ENCODE assay signal across 24 mouse cellular contexts in the genomic region with DNA sequence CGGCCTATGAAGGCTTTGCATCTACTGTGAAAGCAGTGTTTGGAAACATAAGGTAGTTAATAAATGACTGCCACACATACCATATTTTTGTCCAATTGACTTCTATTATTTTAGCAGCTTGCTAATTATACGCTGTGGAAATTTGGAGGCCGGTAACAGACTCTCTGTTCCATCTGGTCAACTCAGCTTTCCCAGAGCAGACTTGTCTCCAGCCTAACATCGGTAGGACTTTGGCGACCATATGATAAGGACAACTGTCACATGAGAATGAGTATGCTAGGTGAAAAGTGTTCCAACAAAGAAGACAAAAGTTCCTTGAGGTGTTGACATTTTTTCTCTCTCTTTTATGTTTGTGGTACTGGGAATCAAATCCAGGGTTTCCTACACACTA.
DNase-seq lines count a peak whose midpoint lies in the region; ATAC-seq lines count a peak whose summit lies in the region.
"Had no signal": no experiment of that assay in that cellular context is flagged by ENCODE, and none has a peak within 500 bp of the region (broad histone marks: within the 10 kb centered on the region; RNA-seq: fewer than 3 reads in every experiment).

No protein-coding gene starts in this region.

- no peak overlapping the region for H3K4me2 ChIP-seq in hindbrain, embryonic 12.5 days (replicated peaks)
- no peak overlapping the region for H3K4me2 ChIP-seq in hindbrain, embryonic 16.5 days (ENCODE audit: low read length)
- no peak overlapping the region for H3K4me2 ChIP-seq in forebrain, embryonic 11.5 days (ENCODE audit: low read depth, low read length, severe bottlenecking)
- no peak overlapping the region for H3K4me2 ChIP-seq in forebrain, embryonic 15.5 days (replicated peaks)
- no peak overlapping the region for H3K4me2 ChIP-seq in midbrain, embryonic 15.5 days
- no peak overlapping the region for H3K4me2 ChIP-seq in heart, embryonic 11.5 days
- H3K4me2 ChIP-seq in heart, embryonic 12.5 days, result no peak overlapping the region
- H3K4me2 ChIP-seq: liver, embryonic 13.5 days had no signal

- peak overlapping the region; percentile 77 for H3K27ac ChIP-seq in hindbrain, embryonic 12.5 days
- H3K27ac ChIP-seq in hindbrain, embryonic 16.5 days (ENCODE audit: low read depth, low read length), result no peak overlapping the region
- peak overlapping the region; percentile 78; the same call in 1 of the 2 replicates for H3K27ac ChIP-seq in forebrain, embryonic 11.5 days (ENCODE audit: low read depth, low read length)
- H3K27ac ChIP-seq in forebrain, embryonic 15.5 days (replicated peaks), result peak overlapping the region; percentile 86
- H3K27ac ChIP-seq in midbrain, embryonic 15.5 days, result peak overlapping the region; percentile 71
- no peak overlapping the region for H3K27ac ChIP-seq in heart, embryonic 11.5 days (ENCODE audit: low read depth, low read length)
- H3K27ac ChIP-seq in heart, embryonic 12.5 days (ENCODE audit: poor library complexity, severe bottlenecking), result no peak overlapping the region
- H3K27ac ChIP-seq: left cerebral cortex, adult 2 months; liver, embryonic 13.5 days had no signal

- H3K4me3 ChIP-seq in hindbrain, embryonic 12.5 days, result no peak overlapping the region
- H3K4me3 ChIP-seq in hindbrain, embryonic 16.5 days (ENCODE audit: low read length), result no peak overlapping the region
- no peak overlapping the region for H3K4me3 ChIP-seq in forebrain, embryonic 11.5 days (ENCODE audit: low read depth, low read length)
- H3K4me3 ChIP-seq in forebrain, embryonic 15.5 days, result no peak overlapping the region
- no peak overlapping the region for H3K4me3 ChIP-seq in midbrain, embryonic 15.5 days
- no peak overlapping the region for H3K4me3 ChIP-seq in heart, embryonic 11.5 days (ENCODE audit: low read depth, low read length)
- no peak overlapping the region for H3K4me3 ChIP-seq in heart, embryonic 12.5 days
- H3K4me3 ChIP-seq: left cerebral cortex, adult 2 months; liver, embryonic 13.5 days; megakaryocyte, embryonic 14.5 days had no signal

- H3K4me1 ChIP-seq in hindbrain, embryonic 12.5 days, result peaks cover 6% of the 10 kb centered on the region; the same call in 1 of the 2 replicates
- H3K4me1 ChIP-seq in hindbrain, embryonic 16.5 days (ENCODE audit: control insufficient read depth, insufficient read depth, low read depth, low read length), result no peaks in the 10 kb centered on the region
- H3K4me1 ChIP-seq in forebrain, embryonic 11.5 days (replicated peaks; ENCODE audit: control insufficient read depth, insufficient read depth, low read length), result no peaks in the 10 kb centered on the region
- H3K4me1 ChIP-seq in forebrain, embryonic 15.5 days, result peaks cover 16% of the 10 kb centered on the region
- 0 out of 2 replicates have a peak, but pooled peaks cover 7% of the 10 kb centered on the region for H3K4me1 ChIP-seq in midbrain, embryonic 15.5 days
- no peaks in the 10 kb centered on the region for H3K4me1 ChIP-seq in heart, embryonic 11.5 days (ENCODE audit: control insufficient read depth, insufficient read depth, low read length)
- no peaks in the 10 kb centered on the region for H3K4me1 ChIP-seq in heart, embryonic 12.5 days (replicated peaks)
- H3K4me1 ChIP-seq: liver, embryonic 13.5 days; megakaryocyte, embryonic 14.5 days had no signal

- no peaks in the 10 kb centered on the region for H3K36me3 ChIP-seq in hindbrain, embryonic 12.5 days
- H3K36me3 ChIP-seq in hindbrain, embryonic 16.5 days (ENCODE audit: control insufficient read depth, insufficient read depth, low read length), result no peaks in the 10 kb centered on the region
- no peaks in the 10 kb centered on the region for H3K36me3 ChIP-seq in forebrain, embryonic 11.5 days (ENCODE audit: control insufficient read depth, insufficient read depth, low read length)
- no peaks in the 10 kb centered on the region for H3K36me3 ChIP-seq in forebrain, embryonic 15.5 days
- H3K36me3 ChIP-seq in midbrain, embryonic 15.5 days (replicated peaks), result no peaks in the 10 kb centered on the region
- no peaks in the 10 kb centered on the region for H3K36me3 ChIP-seq in heart, embryonic 11.5 days (ENCODE audit: control insufficient read depth, insufficient read depth, low read length)
- H3K36me3 ChIP-seq in heart, embryonic 12.5 days, result no peaks in the 10 kb centered on the region
- H3K36me3 ChIP-seq: liver, embryonic 13.5 days had no signal

- no peaks in the 10 kb centered on the region for H3K27me3 ChIP-seq in hindbrain, embryonic 12.5 days
- no peaks in the 10 kb centered on the region for H3K27me3 ChIP-seq in hindbrain, embryonic 16.5 days (replicated peaks; ENCODE audit: control insufficient read depth, insufficient read depth, low read length)
- H3K27me3 ChIP-seq in forebrain, embryonic 11.5 days (ENCODE audit: control insufficient read depth, insufficient read depth, low read length), result no peaks in the 10 kb centered on the region
- no peaks in the 10 kb centered on the region for H3K27me3 ChIP-seq in forebrain, embryonic 15.5 days
- H3K27me3 ChIP-seq in midbrain, embryonic 15.5 days (replicated peaks), result no peaks in the 10 kb centered on the region
- H3K27me3 ChIP-seq in heart, embryonic 11.5 days (ENCODE audit: control insufficient read depth, insufficient read depth, low read length), result no peaks in the 10 kb centered on the region
- no peaks in the 10 kb centered on the region for H3K27me3 ChIP-seq in heart, embryonic 12.5 days (replicated peaks)
- H3K27me3 ChIP-seq: liver, embryonic 13.5 days; megakaryocyte, embryonic 14.5 days had no signal

- ATAC-seq in hindbrain, embryonic 12.5 days (ENCODE audit: low FRiP score), result peak; percentile 24; the same call in 1 of the 2 replicates
- no peak for ATAC-seq in hindbrain, embryonic 16.5 days
- peak; percentile 35; the same call in 1 of the 2 replicates for ATAC-seq in forebrain, embryonic 11.5 days (replicated peaks; ENCODE audit: low FRiP score)
- no peak; the same call in 1 of the 2 replicates for ATAC-seq in forebrain, embryonic 15.5 days (replicated peaks)
- no peak for ATAC-seq in midbrain, embryonic 15.5 days (replicated peaks)
- no peak for ATAC-seq in heart, embryonic 11.5 days (replicated peaks; ENCODE audit: insufficient number of reproducible peaks, low FRiP score, low TSS enrichment)
- ATAC-seq in heart, embryonic 12.5 days (ENCODE audit: insufficient number of reproducible peaks, low FRiP score), result no peak
- ATAC-seq: CD4-positive, CD25-positive, alpha-beta regulatory T cell, adult 4 months; inflammation-experienced regulatory T-cells, adult 6 months had no signal

- no peaks in the 10 kb centered on the region for H3K9me3 ChIP-seq in hindbrain, embryonic 12.5 days (replicated peaks)
- no peaks in the 10 kb centered on the region for H3K9me3 ChIP-seq in hindbrain, embryonic 16.5 days (ENCODE audit: control insufficient read depth, low read length)
- no peaks in the 10 kb centered on the region for H3K9me3 ChIP-seq in forebrain, embryonic 11.5 days (ENCODE audit: control insufficient read depth, low read length)
- no peaks in the 10 kb centered on the region for H3K9me3 ChIP-seq in forebrain, embryonic 15.5 days
- no peaks in the 10 kb centered on the region for H3K9me3 ChIP-seq in midbrain, embryonic 15.5 days
- no peaks in the 10 kb centered on the region for H3K9me3 ChIP-seq in heart, embryonic 11.5 days (replicated peaks; ENCODE audit: control insufficient read depth, low read length)
- H3K9me3 ChIP-seq in heart, embryonic 12.5 days (replicated peaks), result no peaks in the 10 kb centered on the region
- H3K9me3 ChIP-seq: liver, embryonic 13.5 days; megakaryocyte, embryonic 14.5 days had no signal

- no peak overlapping the region for H3K9ac ChIP-seq in hindbrain, embryonic 12.5 days
- H3K9ac ChIP-seq in hindbrain, embryonic 16.5 days (ENCODE audit: low read depth, low read length), result no peak overlapping the region
- no peak overlapping the region for H3K9ac ChIP-seq in forebrain, embryonic 11.5 days (ENCODE audit: low read length)
- no peak overlapping the region for H3K9ac ChIP-seq in forebrain, embryonic 15.5 days (replicated peaks)
- H3K9ac ChIP-seq in midbrain, embryonic 15.5 days, result no peak overlapping the region
- no peak overlapping the region for H3K9ac ChIP-seq in heart, embryonic 11.5 days (ENCODE audit: low read depth, low read length)
- H3K9ac ChIP-seq in heart, embryonic 12.5 days, result no peak overlapping the region
- H3K9ac ChIP-seq: liver, embryonic 13.5 days had no signal

- 62% methylated on average over 5 of the region's 5 CpGs for WGBS in hindbrain, embryonic 12.5 days
- WGBS in hindbrain, embryonic 16.5 days, result 66% methylated on average over 5 of the region's 5 CpGs
- WGBS in forebrain, embryonic 11.5 days, result 79% methylated on average over 5 of the region's 5 CpGs
- WGBS in forebrain, embryonic 15.5 days, result 36% methylated on average over 5 of the region's 5 CpGs
- WGBS in midbrain, embryonic 15.5 days, result 83% methylated on average over 5 of the region's 5 CpGs
- 77% methylated on average over 5 of the region's 5 CpGs for WGBS in heart, embryonic 11.5 days (ENCODE audit: insufficient replicate concordance)
- 77% methylated on average over 5 of the region's 5 CpGs for WGBS in heart, embryonic 12.5 days

- no peak for DNase-seq in forebrain, embryonic 11.5 days (ENCODE audit: low spot score)
- no peak for DNase-seq in gastrocnemius, adult 8-10 months (ENCODE audit: low spot score in 2 of 2)
- DNase-seq: adrenal gland, postnatal 14 days; cerebellum, adult 8-10 months; gastrocnemius, postnatal 25 days; heart, adult 18-20 months; kidney, adult 18-20 months; kidney, postnatal 4 days; layer of hippocampus, adult 9-11 months; liver, embryonic 13.5 days; lung, adult 2 months; right cerebral cortex, postnatal 14 days; spleen, adult 18-20 months; thymus, postnatal 25 days had no signal

Comparison
In these comparisons a context has a peak if more than half of its experiments do, and no peak if none do; other contexts are left out.
1. ATAC-seq: peak in hindbrain, embryonic 12.5 days (single experiment) and forebrain, embryonic 11.5 days (single experiment); none in hindbrain, embryonic 16.5 days (single experiment), forebrain, embryonic 15.5 days (single experiment), midbrain, embryonic 15.5 days (single experiment), heart, embryonic 11.5 days (single experiment) and heart, embryonic 12.5 days (single experiment).
2. H3K27ac ChIP-seq: peak in hindbrain, embryonic 12.5 days (single experiment), forebrain, embryonic 11.5 days (single experiment), forebrain, embryonic 15.5 days (single experiment) and midbrain, embryonic 15.5 days (single experiment); none in hindbrain, embryonic 16.5 days (single experiment), heart, embryonic 11.5 days (single experiment) and heart, embryonic 12.5 days (single experiment).